Mouse (Mus musculus): ENCODE measurements at regions not wholly inside any gene's neighbourhood (a gene's known extent, or its start where the extent isn't known, plus 50 kb on each side); places are given as distances from the start of the nearest gene placed in this dataset.

DNA sequence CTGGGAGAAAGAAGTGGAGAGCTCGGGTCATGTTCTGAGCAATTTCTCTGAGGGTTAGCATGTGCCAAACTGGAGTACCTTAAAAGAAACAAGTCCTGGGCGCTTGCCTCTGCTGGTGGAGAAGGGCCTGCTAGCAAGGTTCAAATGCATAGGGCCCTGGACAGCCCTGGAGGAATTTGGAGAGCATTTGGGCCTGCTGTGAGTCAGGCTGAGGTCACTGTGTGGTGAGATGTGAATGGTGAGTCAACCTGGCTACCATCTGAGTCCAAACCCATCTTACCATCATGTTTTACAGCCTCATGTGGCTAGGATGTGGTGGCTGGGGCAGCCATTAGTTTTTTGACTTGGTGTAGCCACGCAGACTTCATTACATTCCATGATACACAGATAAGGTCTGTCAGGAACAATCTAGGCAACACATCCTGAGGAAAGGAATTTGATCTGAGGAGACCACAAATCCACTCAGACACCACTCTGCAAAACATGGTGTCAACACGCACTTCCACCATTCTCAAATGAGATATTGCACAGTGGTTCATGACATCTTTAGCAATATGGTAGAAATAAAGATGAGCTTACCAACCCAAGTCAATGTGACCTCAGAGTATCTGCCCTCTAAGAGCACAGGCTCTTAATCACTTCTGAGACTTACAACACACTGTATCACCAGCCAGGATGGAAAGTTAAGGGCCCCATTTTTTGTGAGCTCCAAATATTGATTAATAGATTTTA lies 83.1 kb downstream of the Thbs2 start:
- no peak for TF ChIP-seq POLR2A (IDR thresholded peaks at IDR 0.05; ENCODE audit: low read depth, low read length)
- no peak for TF ChIP-seq CTCF (IDR thresholded peaks at IDR 0.05; ENCODE audit: extremely low read depth, insufficient read length, insufficient replicate concordance, low read depth, low read length)
